Comparison of ENCODE assay signal across 8 mouse cellular contexts in genomic region chr1:36067611-36068010, GRCm38 (mm10). TPM values are rescaled to one million over a fixed set of nuclear protein-coding genes. Genes with fewer than 3 reads are reported as not detected.
A peak's percentile ranks its signal among the peaks of the same experiment; 100 is the strongest.
DNase-seq lines count a peak whose midpoint lies in the region; ATAC-seq and TF ChIP-seq lines count a peak whose summit lies in the region.

No protein-coding gene starts in this region.

- peaks cover 76% of the 10 kb centered on the region for H3K4me1 ChIP-seq in heart, embryonic 10.5 days
- H3K4me1 ChIP-seq in thymus, adult 2 months (replicated peaks; ENCODE audit: control insufficient read depth, insufficient read depth, low read length) = peaks cover 44% of the 10 kb centered on the region
- H3K4me1 ChIP-seq in liver, embryonic 12.5 days = peaks cover 88% of the 10 kb centered on the region

- H3K27me3 ChIP-seq in heart, embryonic 10.5 days (ENCODE audit: insufficient read depth, poor library complexity, severe bottlenecking) = peaks cover 8% of the 10 kb centered on the region; the same call in 1 of the 2 replicates
- H3K27me3 ChIP-seq in thymus, adult 2 months (ENCODE audit: control insufficient read depth, insufficient read depth, low read length) = no peaks in the 10 kb centered on the region
- H3K27me3 ChIP-seq in liver, embryonic 12.5 days (replicated peaks) = no peaks in the 10 kb centered on the region

- H3K27ac ChIP-seq in heart, embryonic 10.5 days = peak overlapping the region; percentile 90
- no peak overlapping the region for H3K27ac ChIP-seq in thymus, adult 2 months (ENCODE audit: control insufficient read depth, insufficient read depth, low read length)
- H3K27ac ChIP-seq in liver, embryonic 12.5 days = peak overlapping the region; percentile 72

- H3K36me3 ChIP-seq in heart, embryonic 10.5 days = peaks cover 14% of the 10 kb centered on the region
- H3K36me3 ChIP-seq in thymus, adult 2 months (ENCODE audit: control insufficient read depth, insufficient read depth, low read length) = no peaks in the 10 kb centered on the region
- H3K36me3 ChIP-seq in liver, embryonic 12.5 days = peaks cover 26% of the 10 kb centered on the region

- peak overlapping the region; percentile 96 for H3K9ac ChIP-seq in liver, embryonic 12.5 days

- WGBS in heart, embryonic 10.5 days = 15% methylated on average over 12 of the region's 12 CpGs
- 55% methylated on average over 12 of the region's 12 CpGs for WGBS in thymus, adult 2 months
- WGBS in liver, embryonic 12.5 days (ENCODE audit: insufficient replicate concordance) = 26% methylated on average over 12 of the region's 12 CpGs

- TF ChIP-seq CTCF in thymus, adult 2 months (IDR thresholded peaks at IDR 0.05; ENCODE audit: borderline replicate concordance, control insufficient read depth, extremely low read depth, insufficient read depth, low read length, poor library complexity) = no peak

- H3K4me2 ChIP-seq in liver, embryonic 12.5 days = peak overlapping the region; percentile 80

- DNase-seq in heart, embryonic 10.5 days (ENCODE audit: low spot score) = no peak
- no peak for DNase-seq in heart, adult 8-10 months (ENCODE audit: low spot score)
- DNase-seq in thymus, adult 2 months = no peak
- no peak for DNase-seq in thymus, postnatal 10 days (ENCODE audit: low spot score in 2 of 2)
- no peak for DNase-seq in retina, postnatal 1 day
- no peak for DNase-seq in right cerebral cortex, postnatal 10 days (ENCODE audit: low spot score in 2 of 2)

- H3K9me3 ChIP-seq in heart, embryonic 10.5 days = no peaks in the 10 kb centered on the region
- H3K9me3 ChIP-seq in liver, embryonic 12.5 days (replicated peaks) = no peaks in the 10 kb centered on the region

- ATAC-seq in liver, embryonic 12.5 days = no peak
- no peak for ATAC-seq in granulocyte monocyte progenitor cell, adult 5-6 weeks (replicated peaks; ENCODE audit: poor library complexity, severe bottlenecking)

- H3K4me3 ChIP-seq in heart, embryonic 10.5 days = peak overlapping the region; percentile 85
- H3K4me3 ChIP-seq in thymus, adult 2 months (ENCODE audit: control insufficient read depth, insufficient read depth, low read length) = peak overlapping the region; percentile 31
- H3K4me3 ChIP-seq in liver, embryonic 12.5 days = peak overlapping the region; percentile 91

- no peak for TF ChIP-seq POLR2A in thymus, adult 2 months (IDR thresholded peaks at IDR 0.05; ENCODE audit: control insufficient read depth, extremely low read depth, insufficient read depth, low read length, poor library complexity)

RNA-seq across cellular contexts. Expression of gene Hs6st1, which starts 0.6 kb away (rescaled TPM):
- polyA plus RNA-seq in heart, embryonic 10.5 days (2016; fragmentation: Nextera tagmentation; extraction: Ambion mirVana) = 3.5 and 5.7 TPM in 2 replicates
- 10 to 100 TPM; 20.3 to 24.4 (median 21.2) TPM for total RNA-seq in heart, adult 8-10 months (2022)
- 125 and 128 TPM in 2 replicates for polyA plus RNA-seq in thymus, adult 2 months (2012; rRNA removed)
- 21.9 and 23.6 TPM in 2 replicates for polyA plus RNA-seq in liver, embryonic 12.5 days (2016; fragmentation: Nextera tagmentation; extraction: Ambion mirVana)
- total RNA-seq in granulocyte monocyte progenitor cell, adult 5-6 weeks (2014; fragmentation: Nextera tagmentation) = 10.3 and 11.5 TPM in 2 replicates
- total RNA-seq in granulocyte monocyte progenitor cell, adult 5-6 weeks (2017) = 6.5 and 8.9 TPM in 2 replicates

Comparison
In these comparisons a context has a peak if more than half of its experiments do, and no peak if none do; other contexts are left out.
1. H3K4me3 ChIP-seq: peak in every context shown above with its lines; median percentile 91 in liver, embryonic 12.5 days; 85 in heart, embryonic 10.5 days; 31 in thymus, adult 2 months.